Mouse (Mus musculus): ENCODE data around the gene Rpl18. TPM values are rescaled to one million over a fixed set of nuclear protein-coding genes. Genes with fewer than 3 reads are reported as not detected.

The Rpl18 gene
- polyA plus RNA-seq, 1 experiment from 2014 or later, result 1,024 TPM

GRCm38 (mm10) chr7:45682144-45683126 is 32.8 kb upstream of the Rpl18 start:
- ATAC-seq (ENCODE audit: insufficient read depth, low FRiP score), result peak; percentile 44; the same call in 1 of the 2 replicates
- 29% methylated on average over 14 of the region's 14 CpGs for WGBS
- Histone ChIP-seq H3K9ac (ENCODE audit: low read length) (peak overlapping the region; percentile 74), H3K27ac (ENCODE audit: low read length) (peak overlapping the region; percentile 75), H3K9me3 (replicated peaks; ENCODE audit: control insufficient read depth, low read length) (no peaks in the 10 kb centered on the region), H3K4me3 (replicated peaks; ENCODE audit: low read length) (no peak overlapping the region), H3K27me3 (ENCODE audit: control insufficient read depth, insufficient read depth, low read length) (no peaks in the 10 kb centered on the region), H3K36me3 (ENCODE audit: control insufficient read depth, insufficient read depth, low read length) (no peaks in the 10 kb centered on the region), H3K4me2 (ENCODE audit: low read depth, low read length) (peak overlapping the region; percentile 45), H3K4me1 (ENCODE audit: control insufficient read depth, insufficient read depth, low read length) (peaks cover 31% of the 10 kb centered on the region)

- Histone ChIP-seq H3K4me2 (ENCODE audit: low read depth, low read length) (no peak within 1 kb of the TSS), H3K27ac (ENCODE audit: low read length) (no peak within 1 kb of the TSS), H3K36me3 (ENCODE audit: control insufficient read depth, insufficient read depth, low read length) (no peaks in the 10 kb centered on the region), H3K9me3 (replicated peaks; ENCODE audit: control insufficient read depth, low read length) (no peaks in the 10 kb centered on the region), H3K27me3 (ENCODE audit: control insufficient read depth, insufficient read depth, low read length) (no peaks in the 10 kb centered on the region), H3K4me1 (ENCODE audit: control insufficient read depth, insufficient read depth, low read length) (peaks cover 31% of the 10 kb centered on the region), H3K4me3 (replicated peaks; ENCODE audit: low read length) (no peak within 1 kb of the TSS), H3K9ac (ENCODE audit: low read length) (peak within 1 kb of the TSS; percentile 48; the same call in 1 of the 2 replicates)
- WGBS, result 71% methylated on average over 7 of the region's 7 CpGs
- ATAC-seq (ENCODE audit: insufficient read depth, low FRiP score), result no peak
These were observed 31.7 kb upstream of the Rpl18 start, which contains the start of gene Ntn5 for GRCm38 (mm10) chr7:45683396-45684050. Ntn5 (plus strand) TSS chr7:45684022.

GRCm38 (mm10) chr7:45685811-45686210 is 29.4 kb upstream of the Rpl18 start:
- Histone ChIP-seq H3K36me3 (ENCODE audit: control insufficient read depth, insufficient read depth, low read length) (no peaks in the 10 kb centered on the region), H3K27ac (ENCODE audit: low read length) (no peak overlapping the region), H3K9ac (ENCODE audit: low read length) (peak overlapping the region; percentile 48; the same call in 1 of the 2 replicates), H3K9me3 (replicated peaks; ENCODE audit: control insufficient read depth, low read length) (no peaks in the 10 kb centered on the region), H3K4me3 (replicated peaks; ENCODE audit: low read length) (no peak overlapping the region), H3K4me2 (ENCODE audit: low read depth, low read length) (0 out of 2 replicates have a peak overlapping the region, but pooled peaks have one; percentile 10), H3K27me3 (ENCODE audit: control insufficient read depth, insufficient read depth, low read length) (no peaks in the 10 kb centered on the region), H3K4me1 (ENCODE audit: control insufficient read depth, insufficient read depth, low read length) (peaks cover 31% of the 10 kb centered on the region)
- ATAC-seq (ENCODE audit: insufficient read depth, low FRiP score), result no peak
- 27% methylated on average over 10 of the region's 10 CpGs for WGBS

GRCm38 (mm10) chr7:45686841-45687240 is 28.4 kb upstream of the Rpl18 start:
- no peak overlapping the region for H3K4me2 ChIP-seq (ENCODE audit: low read depth, low read length)
- no peak for ATAC-seq (ENCODE audit: insufficient read depth, low FRiP score)
- peaks cover 31% of the 10 kb centered on the region for H3K4me1 ChIP-seq (ENCODE audit: control insufficient read depth, insufficient read depth, low read length)
- H3K9me3 ChIP-seq (replicated peaks; ENCODE audit: control insufficient read depth, low read length), result no peaks in the 10 kb centered on the region
- no peaks in the 10 kb centered on the region for H3K27me3 ChIP-seq (ENCODE audit: control insufficient read depth, insufficient read depth, low read length)
- H3K9ac ChIP-seq (ENCODE audit: low read length), result 0 out of 2 replicates have a peak overlapping the region, but pooled peaks have one; percentile 26
- no peak overlapping the region for H3K27ac ChIP-seq (ENCODE audit: low read length)
- H3K36me3 ChIP-seq (ENCODE audit: control insufficient read depth, insufficient read depth, low read length), result no peaks in the 10 kb centered on the region
- 55% methylated on average over 3 of the region's 3 CpGs for WGBS
- H3K4me3 ChIP-seq (replicated peaks; ENCODE audit: low read length), result no peak overlapping the region

- no peak overlapping the region for H3K4me2 ChIP-seq (ENCODE audit: low read depth, low read length)
- 68% methylated on average over 6 of the region's 6 CpGs for WGBS
- no peak overlapping the region for H3K9ac ChIP-seq (ENCODE audit: low read length)
- no peaks in the 10 kb centered on the region for H3K27me3 ChIP-seq (ENCODE audit: control insufficient read depth, insufficient read depth, low read length)
- H3K9me3 ChIP-seq (replicated peaks; ENCODE audit: control insufficient read depth, low read length), result no peaks in the 10 kb centered on the region
- H3K27ac ChIP-seq (ENCODE audit: low read length), result no peak overlapping the region
- no peaks in the 10 kb centered on the region for H3K36me3 ChIP-seq (ENCODE audit: control insufficient read depth, insufficient read depth, low read length)
- peaks cover 20% of the 10 kb centered on the region for H3K4me1 ChIP-seq (ENCODE audit: control insufficient read depth, insufficient read depth, low read length)
- ATAC-seq (ENCODE audit: insufficient read depth, low FRiP score), result no peak
- no peak overlapping the region for H3K4me3 ChIP-seq (replicated peaks; ENCODE audit: low read length)
These were observed 26.2 kb upstream of the Rpl18 start for GRCm38 (mm10) chr7:45689099-45689498.

- no peaks in the 10 kb centered on the region for H3K36me3 ChIP-seq (ENCODE audit: control insufficient read depth, insufficient read depth, low read length)
- no peaks in the 10 kb centered on the region for H3K9me3 ChIP-seq (replicated peaks; ENCODE audit: control insufficient read depth, low read length)
- no peak overlapping the region for H3K4me3 ChIP-seq (replicated peaks; ENCODE audit: low read length)
- H3K27ac ChIP-seq (ENCODE audit: low read length), result no peak overlapping the region
- ATAC-seq (ENCODE audit: insufficient read depth, low FRiP score), result no peak
- H3K4me1 ChIP-seq (ENCODE audit: control insufficient read depth, insufficient read depth, low read length), result peaks cover 20% of the 10 kb centered on the region
- H3K27me3 ChIP-seq (ENCODE audit: control insufficient read depth, insufficient read depth, low read length), result no peaks in the 10 kb centered on the region
- 58% methylated on average over 11 of the region's 11 CpGs for WGBS
- H3K9ac ChIP-seq (ENCODE audit: low read length), result no peak overlapping the region
- H3K4me2 ChIP-seq (ENCODE audit: low read depth, low read length), result no peak overlapping the region
These were observed 25.5 kb upstream of the Rpl18 start for GRCm38 (mm10) chr7:45689800-45690199.

GRCm38 (mm10) chr7:45692364-45692763 is 22.9 kb upstream of the Rpl18 start:
- 83% methylated on average over 2 of the region's 2 CpGs for WGBS
- no peaks in the 10 kb centered on the region for H3K4me1 ChIP-seq (ENCODE audit: control insufficient read depth, insufficient read depth, low read length)

GRCm38 (mm10) chr7:45693921-45694591 is 21.2 kb upstream of the Rpl18 start, which contains the start of gene Sec1:
Sec1 (minus strand) TSS chr7:45694402.
- H3K4me2 ChIP-seq (ENCODE audit: low read depth, low read length), result no peak within 1 kb of the TSS
- H3K36me3 ChIP-seq (ENCODE audit: control insufficient read depth, insufficient read depth, low read length), result no peaks in the 10 kb centered on the region
- no peaks in the 10 kb centered on the region for H3K4me1 ChIP-seq (ENCODE audit: control insufficient read depth, insufficient read depth, low read length)
- no peak within 1 kb of the TSS for H3K27ac ChIP-seq (ENCODE audit: low read length)
- H3K27me3 ChIP-seq (ENCODE audit: control insufficient read depth, insufficient read depth, low read length), result peaks cover 6% of the 10 kb centered on the region; the same call in 1 of the 2 replicates
- no peak within 1 kb of the TSS for H3K4me3 ChIP-seq (replicated peaks; ENCODE audit: low read length)
- WGBS, result 90% methylated on average over 50 of the region's 50 CpGs
- H3K9me3 ChIP-seq (replicated peaks; ENCODE audit: control insufficient read depth, low read length), result no peaks in the 10 kb centered on the region
- ATAC-seq (ENCODE audit: insufficient read depth, low FRiP score), result no peak
- H3K9ac ChIP-seq (ENCODE audit: low read length), result no peak within 1 kb of the TSS

More at GRCm38 (mm10) chr7:45692364-45692763, 22.9 kb upstream of the Rpl18 start:
- H3K36me3 ChIP-seq (ENCODE audit: control insufficient read depth, insufficient read depth, low read length), result no peaks in the 10 kb centered on the region
- H3K9ac ChIP-seq (ENCODE audit: low read length), result no peak overlapping the region
- no peaks in the 10 kb centered on the region for H3K9me3 ChIP-seq (replicated peaks; ENCODE audit: control insufficient read depth, low read length)
- ATAC-seq (ENCODE audit: insufficient read depth, low FRiP score), result no peak
- no peaks in the 10 kb centered on the region for H3K27me3 ChIP-seq (ENCODE audit: control insufficient read depth, insufficient read depth, low read length)
- no peak overlapping the region for H3K4me2 ChIP-seq (ENCODE audit: low read depth, low read length)
- no peak overlapping the region for H3K4me3 ChIP-seq (replicated peaks; ENCODE audit: low read length)
- H3K27ac ChIP-seq (ENCODE audit: low read length), result no peak overlapping the region

All from stomach, embryonic 16.5 days (tissue).